Mouse (Mus musculus): ENCODE measurements around the gene Scrn1. TPM values are rescaled to one million over a fixed set of nuclear protein-coding genes. Genes with fewer than 3 reads are reported as not detected.

The Scrn1 gene
- polyA plus RNA-seq, 1 experiment from 2014 or later = 0.35 TPM

GRCm38 (mm10) chr6:54540252-54540887, 25.9 kb downstream of the Scrn1 start:
- ATAC-seq (no peak), DNase-seq (no peak)
- H3K4me2 ChIP-seq (ENCODE audit: low read depth, low read length) = no peak overlapping the region
- H3K9me3 ChIP-seq (ENCODE audit: low read length) = no peaks in the 10 kb centered on the region
- TF ChIP-seq EP300 (IDR thresholded peaks at IDR 0.05; ENCODE audit: low read depth) = no peak
- no peak for TF ChIP-seq CTCF (IDR thresholded peaks at IDR 0.05; ENCODE audit: low read depth)
- WGBS (ENCODE audit: insufficient replicate concordance) = 70% methylated on average over 9 of the region's 9 CpGs
- no peak overlapping the region for H3K9ac ChIP-seq (replicated peaks)
- H3K36me3 ChIP-seq (replicated peaks; ENCODE audit: insufficient read depth, low read length) = no peaks in the 10 kb centered on the region
- no peak overlapping the region for H3K4me3 ChIP-seq (ENCODE audit: low read depth, low read length)
- H3K27me3 ChIP-seq (ENCODE audit: insufficient read depth, low read length) = no peaks in the 10 kb centered on the region
- no peak overlapping the region for H3K27ac ChIP-seq (ENCODE audit: low read depth)
- H3K4me1 ChIP-seq (ENCODE audit: insufficient read depth) = no peaks in the 10 kb centered on the region

GRCm38 (mm10) chr6:54539396-54539795, 26.9 kb downstream of the Scrn1 start:
- no peak for TF ChIP-seq EP300 (IDR thresholded peaks at IDR 0.05; ENCODE audit: low read depth)
- no peak for TF ChIP-seq CTCF (IDR thresholded peaks at IDR 0.05; ENCODE audit: low read depth)
- no peak overlapping the region for H3K9ac ChIP-seq (replicated peaks)
- no peak overlapping the region for H3K4me2 ChIP-seq (ENCODE audit: low read depth, low read length)
- WGBS (ENCODE audit: insufficient replicate concordance) = 83% methylated on average over 7 of the region's 7 CpGs
- DNase-seq (no peak), ATAC-seq (no peak)
- no peaks in the 10 kb centered on the region for H3K36me3 ChIP-seq (replicated peaks; ENCODE audit: insufficient read depth, low read length)
- no peaks in the 10 kb centered on the region for H3K4me1 ChIP-seq (ENCODE audit: insufficient read depth)
- no peaks in the 10 kb centered on the region for H3K27me3 ChIP-seq (ENCODE audit: insufficient read depth, low read length)
- H3K27ac ChIP-seq (ENCODE audit: low read depth) = no peak overlapping the region
- H3K4me3 ChIP-seq (ENCODE audit: low read depth, low read length) = no peak overlapping the region
- no peaks in the 10 kb centered on the region for H3K9me3 ChIP-seq (ENCODE audit: low read length)

GRCm38 (mm10) chr6:54538773-54539173, 27.5 kb downstream of the Scrn1 start:
- Histone ChIP-seq H3K4me3 (ENCODE audit: low read depth, low read length) (no peak overlapping the region), H3K4me1 (ENCODE audit: insufficient read depth) (no peaks in the 10 kb centered on the region), H3K27me3 (ENCODE audit: insufficient read depth, low read length) (no peaks in the 10 kb centered on the region), H3K9ac (replicated peaks) (no peak overlapping the region), H3K4me2 (ENCODE audit: low read depth, low read length) (no peak overlapping the region), H3K9me3 (ENCODE audit: low read length) (no peaks in the 10 kb centered on the region), H3K27ac (ENCODE audit: low read depth) (no peak overlapping the region), H3K36me3 (replicated peaks; ENCODE audit: insufficient read depth, low read length) (no peaks in the 10 kb centered on the region)
- WGBS (ENCODE audit: insufficient replicate concordance) = 53% methylated on average over 3 of the region's 3 CpGs
- no peak for ATAC-seq
- no peak for DNase-seq
- TF ChIP-seq EP300 (IDR thresholded peaks at IDR 0.05; ENCODE audit: low read depth) (no peak), CTCF (IDR thresholded peaks at IDR 0.05; ENCODE audit: low read depth) (no peak)

- 69% methylated on average over 7 of the region's 7 CpGs for WGBS (ENCODE audit: insufficient replicate concordance)
- H3K9me3 ChIP-seq (ENCODE audit: low read length) = no peaks in the 10 kb centered on the region
- H3K27me3 ChIP-seq (ENCODE audit: insufficient read depth, low read length) = no peaks in the 10 kb centered on the region
- H3K27ac ChIP-seq (ENCODE audit: low read depth) = no peak overlapping the region
- H3K4me2 ChIP-seq (ENCODE audit: low read depth, low read length) = no peak overlapping the region
- H3K9ac ChIP-seq (replicated peaks) = no peak overlapping the region
- H3K36me3 ChIP-seq (replicated peaks; ENCODE audit: insufficient read depth, low read length) = no peaks in the 10 kb centered on the region
- DNase-seq = no peak
- ATAC-seq = no peak
- H3K4me1 ChIP-seq (ENCODE audit: insufficient read depth) = no peaks in the 10 kb centered on the region
- no peak overlapping the region for H3K4me3 ChIP-seq (ENCODE audit: low read depth, low read length)
- no peak for TF ChIP-seq EP300 (IDR thresholded peaks at IDR 0.05; ENCODE audit: low read depth)
- TF ChIP-seq CTCF (IDR thresholded peaks at IDR 0.05; ENCODE audit: low read depth) = no peak
Observed at GRCm38 (mm10) chr6:54537053-54537452, 29.2 kb downstream of the Scrn1 start.

GRCm38 (mm10) chr6:54535485-54535884, 30.8 kb downstream of the Scrn1 start:
- H3K27ac ChIP-seq (ENCODE audit: low read depth) = no peak overlapping the region
- no peak overlapping the region for H3K9ac ChIP-seq (replicated peaks)
- H3K4me1 ChIP-seq (ENCODE audit: insufficient read depth) = no peaks in the 10 kb centered on the region
- ATAC-seq (no peak), DNase-seq (no peak)
- no peaks in the 10 kb centered on the region for H3K27me3 ChIP-seq (ENCODE audit: insufficient read depth, low read length)
- 71% methylated on average over 4 of the region's 4 CpGs for WGBS (ENCODE audit: insufficient replicate concordance)
- no peak overlapping the region for H3K4me3 ChIP-seq (ENCODE audit: low read depth, low read length)
- TF ChIP-seq EP300 (IDR thresholded peaks at IDR 0.05; ENCODE audit: low read depth) = no peak
- TF ChIP-seq CTCF (IDR thresholded peaks at IDR 0.05; ENCODE audit: low read depth) = no peak
- H3K4me2 ChIP-seq (ENCODE audit: low read depth, low read length) = no peak overlapping the region
- H3K9me3 ChIP-seq (ENCODE audit: low read length) = no peaks in the 10 kb centered on the region
- H3K36me3 ChIP-seq (replicated peaks; ENCODE audit: insufficient read depth, low read length) = no peaks in the 10 kb centered on the region

GRCm38 (mm10) chr6:54531048-54531481, 35.2 kb downstream of the Scrn1 start:
- H3K4me2 ChIP-seq (ENCODE audit: low read depth, low read length) = no peak overlapping the region
- H3K27me3 ChIP-seq (ENCODE audit: insufficient read depth, low read length) = no peaks in the 10 kb centered on the region
- no peak for DNase-seq
- no peaks in the 10 kb centered on the region for H3K9me3 ChIP-seq (ENCODE audit: low read length)
- no peak overlapping the region for H3K9ac ChIP-seq (replicated peaks)
- no peak for ATAC-seq
- WGBS (ENCODE audit: insufficient replicate concordance) = 57% methylated on average over 8 of the region's 8 CpGs
- H3K4me1 ChIP-seq (ENCODE audit: insufficient read depth) = no peaks in the 10 kb centered on the region
- no peak overlapping the region for H3K4me3 ChIP-seq (ENCODE audit: low read depth, low read length)
- H3K27ac ChIP-seq (ENCODE audit: low read depth) = no peak overlapping the region
- H3K36me3 ChIP-seq (replicated peaks; ENCODE audit: insufficient read depth, low read length) = no peaks in the 10 kb centered on the region
- TF ChIP-seq CTCF (IDR thresholded peaks at IDR 0.05; ENCODE audit: low read depth) = no peak
- no peak for TF ChIP-seq EP300 (IDR thresholded peaks at IDR 0.05; ENCODE audit: low read depth)

Measured in liver, postnatal 0 days (tissue).